Mouse (Mus musculus) liver, embryonic 14.5 days (tissue): ENCODE measurements around the gene Ncf2. TPM values are rescaled to one million over a fixed set of nuclear protein-coding genes. Genes with fewer than 3 reads are reported as not detected.

ENCODE experiments used
- ATAC-seq: fragments of 200-750 bp; cut with Nextera tagmentation; 2 replicates; pipeline ENCODE4 v1.8.0; 2017; ENCODE audit warnings: moderate number of reproducible peaks, mild to moderate bottlenecking, moderate library complexity; ENCODE audit not compliant: insufficient read depth
- DNase-seq, 3 experiments: peaks; one replicate each; pipeline ENCODE4 v3.0.0-alpha.2; 2012 to 2013; ENCODE audit warnings: low read depth in 3 of 3, low spot score in 3 of 3
- H3K27ac ChIP-seq: fragments of 300-500 bp; sonication (generic); 2 replicates; pipeline ENCODE4 v1.5.1; 2014; ENCODE audit warnings: moderate library complexity, mild to moderate bottlenecking, control low read depth, inconsistent platforms
- H3K27me3 ChIP-seq: fragments of 300-500 bp; sonication (generic); 2 replicates; pipeline ENCODE4 v1.6.1; 2014; ENCODE audit warnings: mild to moderate bottlenecking, low read length, moderate library complexity; ENCODE audit not compliant: control insufficient read depth, insufficient read depth
- H3K36me3 ChIP-seq: fragments of 300-500 bp; sonication (generic); replicated peaks from 2 replicates; pipeline ENCODE4 v1.6.1; 2014; ENCODE audit warnings: low read depth; ENCODE audit not compliant: control insufficient read depth, insufficient read depth
- H3K4me1 ChIP-seq, 2 experiments: fragments of 200-500 bp in 1 of 2; fragments of 300-500 bp in 1 of 2; sonication (generic) in 1 of 2; replicated peaks; 2 replicates each; pipeline ENCODE4 v1.6.1; 2012 to 2014; ENCODE audit warnings: antibody characterized with exemption in 1 of 2, inconsistent platforms in 1 of 2, low read length in 1 of 2; ENCODE audit not compliant: control insufficient read depth in 2 of 2, insufficient read depth in 2 of 2
- H3K4me2 ChIP-seq: fragments of 300-500 bp; sonication (generic); 2 replicates; pipeline ENCODE4 v1.6.1; 2014; ENCODE audit warnings: low read depth, mild to moderate bottlenecking, control low read depth, moderate library complexity
- H3K4me3 ChIP-seq, 2 experiments: fragments of 200-500 bp in 1 of 2; fragments of 300-500 bp in 1 of 2; sonication (generic) in 1 of 2; 2 replicates each; pipeline ENCODE4 v1.5.1; 2012 to 2014; ENCODE audit warnings: low read depth in 2 of 2, low read length in 2 of 2, mild to moderate bottlenecking in 2 of 2, control low read depth in 1 of 2, inconsistent platforms in 1 of 2, moderate library complexity in 1 of 2; ENCODE audit not compliant: insufficient read depth in 1 of 2
- H3K9ac ChIP-seq: fragments of 300-500 bp; sonication (generic); replicated peaks from 2 replicates; pipeline ENCODE4 v1.6.1; 2014; ENCODE audit warnings: mild to moderate bottlenecking, control low read depth, moderate library complexity
- H3K9me3 ChIP-seq: fragments of 300-500 bp; sonication (generic); 2 replicates; pipeline ENCODE4 v1.6.1; 2016; ENCODE audit warnings: low read length, mixed read lengths; ENCODE audit not compliant: control insufficient read depth
- CTCF ChIP-seq: IDR thresholded peaks from 2 replicates; pipeline ENCODE4 v1.5.1; 2016; ENCODE audit warnings: antibody characterized with exemption, low read depth, control low read depth
- EP300 ChIP-seq: IDR thresholded peaks from 2 replicates; pipeline ENCODE4 v1.6.1; 2016; ENCODE audit warnings: antibody characterized with exemption, low read depth
- WGBS: fragments of 180-500 bp; shearing (Covaris S2); extraction: QIAGEN DNeasy Blood & Tissue Kit; methylation state at CpG from one replicate; pipeline ENCODE4 v1.1.7; 2014; ENCODE audit not compliant: insufficient replicate concordance; 5-methylcytosine and 5-hydroxymethylcytosine counted together
- polyA plus RNA-seq, 2 experiments: library from polyadenylated mRNA; depleted of rRNA in 1 of 2; stranded (reverse) in 1 of 2; unstranded in 1 of 2; fragments of >200 nt; fragmentation: Nextera tagmentation in 1 of 2; extraction: Ambion mirVana in 1 of 2; gene quantifications; 2 replicates each; pipeline versions ENCODE4 v1.2.1 to v1.2.3; 2012 to 2014

The Ncf2 gene
- polyA plus RNA-seq (2012; rRNA removed) (4.7 and 7.3 TPM in 2 replicates), polyA plus RNA-seq (2014; fragmentation: Nextera tagmentation; extraction: Ambion mirVana) (7.5 and 7.7 TPM in 2 replicates)

DNA sequence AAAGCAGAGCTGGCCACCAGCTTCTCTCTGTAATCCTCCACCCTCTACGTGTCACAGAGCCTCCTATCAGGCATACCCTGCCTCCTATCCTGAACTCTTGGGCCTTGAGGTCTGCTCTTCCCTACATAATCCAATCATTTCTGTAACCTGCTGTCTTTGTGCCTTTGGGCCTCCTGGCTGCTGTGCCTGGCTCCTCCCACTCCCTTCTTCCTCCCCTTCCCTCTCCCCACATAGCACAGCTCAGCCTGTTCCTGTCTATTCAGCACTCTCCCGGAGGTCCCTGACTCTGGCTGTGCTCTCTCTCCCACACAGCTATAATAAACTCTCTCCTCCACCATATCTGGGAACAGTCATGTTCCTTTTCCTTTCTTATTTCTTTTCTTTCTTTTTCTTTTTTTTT is at the start of gene Ncf2:
Ncf2 (plus strand) TSS at position 298 of the 400 bp plus-strand sequence.
- WGBS, result 7% methylated on average over 2 of the region's 2 CpGs
- Histone ChIP-seq H3K27me3 (no peaks in the 10 kb centered on the region), H3K27ac (no peak within 1 kb of the TSS), H3K4me1 (peaks cover 0 to 20% of the 10 kb centered on the region in 2 experiments; a peak in 3 of 4 replicates), H3K9ac (no peak within 1 kb of the TSS), H3K4me2 (no peak within 1 kb of the TSS), H3K36me3 (no peaks in the 10 kb centered on the region), H3K9me3 (no peaks in the 10 kb centered on the region), H3K4me3 (no peak within 1 kb of the TSS)
- TF ChIP-seq EP300 (no peak), CTCF (no peak)
- ATAC-seq (no peak), DNase-seq (no peak)

- Histone ChIP-seq H3K36me3 (no peaks in the 10 kb centered on the region), H3K27ac (no peak within 1 kb of the TSS), H3K9me3 (no peaks in the 10 kb centered on the region), H3K27me3 (no peaks in the 10 kb centered on the region), H3K4me1 (no peaks in the 10 kb centered on the region), H3K4me3 (no peak within 1 kb of the TSS), H3K9ac (no peak within 1 kb of the TSS), H3K4me2 (no peak within 1 kb of the TSS)
- DNase-seq (no peak), ATAC-seq (no peak)
- no peak for TF ChIP-seq EP300
- TF ChIP-seq CTCF, result no peak
- WGBS, result 62% methylated on average over 13 of the region's 13 CpGs
These were observed 49.6 kb upstream of the Ncf2 start, which contains the start of gene Apobec4 for GRCm38 (mm10) chr1:152750312-152750965. Gene Apobec4, plus strand, starts transcription at chr1:152750551.

GRCm38 (mm10) chr1:152761791-152762190 is 38.2 kb upstream of the Ncf2 start:
- Histone ChIP-seq H3K27me3 (peaks cover 16% of the 10 kb centered on the region), H3K27ac (no peak overlapping the region), H3K9ac (no peak overlapping the region), H3K4me2 (no peak overlapping the region), H3K9me3 (no peaks in the 10 kb centered on the region), H3K4me1 (no peaks in the 10 kb centered on the region), H3K36me3 (no peaks in the 10 kb centered on the region), H3K4me3 (no peak overlapping the region)
- TF ChIP-seq CTCF, result no peak
- no peak for TF ChIP-seq EP300
- 29% methylated on average over 2 of the region's 2 CpGs for whole genome bisulfite sequencing
- no peak for ATAC-seq
- no peak for DNase-seq

DNA sequence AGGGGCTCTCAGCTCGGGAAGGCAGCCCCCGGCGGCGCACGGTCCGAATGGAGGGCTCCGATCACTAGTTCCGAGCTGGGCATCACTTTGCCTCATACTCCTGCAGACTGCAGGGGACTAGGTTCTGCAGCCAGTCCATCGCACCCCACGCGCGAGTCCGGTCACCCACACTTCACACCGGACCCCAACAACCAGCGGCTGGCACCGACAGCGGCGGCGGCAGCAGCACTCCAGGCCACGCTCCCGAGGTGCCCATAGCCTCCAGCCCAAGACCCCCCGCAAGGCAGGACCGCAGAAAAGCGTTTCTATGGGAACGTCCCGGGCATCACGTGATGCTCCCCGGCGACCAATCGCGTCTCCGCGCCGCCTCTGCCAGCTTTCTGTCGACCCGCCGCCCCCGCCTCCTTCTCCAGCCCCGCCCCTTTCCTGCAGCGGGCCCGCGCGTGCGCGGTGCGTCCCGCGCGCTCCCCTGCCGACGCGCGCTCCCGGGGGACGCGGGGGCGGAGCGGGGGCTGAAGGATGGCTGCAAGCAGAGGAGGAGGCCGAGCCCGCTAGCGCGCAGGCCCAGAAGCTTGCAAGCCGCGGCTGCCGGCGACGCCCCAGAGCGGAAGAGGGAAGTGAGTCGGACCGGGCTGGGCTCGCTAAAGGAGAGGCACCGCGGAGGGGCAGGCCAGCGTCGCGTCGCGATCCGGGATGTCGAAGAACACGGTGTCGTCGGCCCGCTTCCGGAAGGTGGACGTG is 33.8 kb upstream of the Ncf2 start, which contains the start of the genes Rgl1 and Arpc5:
Rgl1 (minus strand) TSS at position 320 of the 741 bp plus-strand sequence.
Arpc5 (plus strand) TSS at position 511 of the 741 bp plus-strand sequence.
- Histone ChIP-seq H3K27me3 (peaks cover 16% of the 10 kb centered on the region), H3K27ac (peak within 1 kb of the TSS; percentile 78), H3K9ac (peak within 1 kb of the TSS; percentile 91), H3K36me3 (peaks cover 17% of the 10 kb centered on the region), H3K4me2 (peak within 1 kb of the TSS; percentile 92), H3K4me3 (peak within 1 kb of the TSS; percentile 73 to 92), H3K4me1 (no peaks in the 10 kb centered on the region), H3K9me3 (no peaks in the 10 kb centered on the region)
- no peak for TF ChIP-seq EP300
- no peak for TF ChIP-seq CTCF
- DNase-seq (peak; percentile 89 to 90 (median 90)), ATAC-seq (peak; percentile 96)
- under 1% methylated on average over 84 of the region's 86 CpGs for WGBS
